Mouse (Mus musculus) urinary bladder, postnatal 25 days (tissue): ENCODE measurements around the gene Rplp0.
"Not testable (repeated sequence)": the region's sequence is repeated elsewhere in the genome, so short reads cannot be mapped to it uniquely, and the experiment has no call there.

Source experiments
- DNase-seq: peaks from one replicate; pipeline ENCODE4 v3.0.0; 2022; ENCODE audit warnings: low spot score

Rplp0 gene

DNA sequence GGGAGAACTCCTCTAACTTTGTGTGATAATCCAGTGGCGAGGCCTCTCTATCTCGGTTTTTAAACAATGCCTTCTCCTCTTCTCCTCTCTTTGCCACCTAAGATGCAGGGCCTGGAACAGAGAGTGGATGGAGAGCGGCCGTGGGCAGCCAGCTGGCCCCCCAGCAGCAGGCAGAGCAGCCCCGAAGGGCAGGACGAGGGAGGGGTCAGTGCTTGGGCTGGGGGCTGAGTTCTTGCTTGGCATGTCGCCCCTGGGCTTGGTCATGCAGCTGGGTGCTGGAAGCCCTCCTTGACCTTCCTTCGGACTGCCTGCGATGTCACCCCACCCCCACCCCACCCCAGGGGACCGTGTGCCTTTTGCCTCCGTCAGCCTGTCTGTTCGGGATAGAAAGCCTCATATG lies 7.9 kb upstream of the Rplp0 start:
- DNase-seq = no peak

DNA sequence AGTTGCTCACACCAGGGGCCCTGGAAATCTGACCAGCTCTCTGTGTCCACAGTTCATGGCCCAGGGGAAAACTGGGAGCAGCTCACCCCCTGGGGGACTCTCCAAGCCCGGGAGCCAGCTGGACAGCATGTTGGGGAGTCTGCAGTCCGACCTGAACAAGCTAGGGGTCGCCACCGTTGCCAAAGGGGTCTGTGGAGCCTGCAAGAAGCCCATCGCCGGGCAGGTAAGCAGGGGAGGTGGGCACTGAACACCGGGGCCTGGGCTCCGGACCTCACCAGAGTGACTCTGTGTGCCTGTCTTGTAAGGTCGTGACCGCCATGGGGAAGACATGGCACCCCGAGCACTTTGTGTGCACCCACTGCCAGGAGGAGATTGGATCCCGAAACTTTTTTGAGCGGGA lies 7.5 kb upstream of the Rplp0 start:
- DNase-seq = no peak

DNA sequence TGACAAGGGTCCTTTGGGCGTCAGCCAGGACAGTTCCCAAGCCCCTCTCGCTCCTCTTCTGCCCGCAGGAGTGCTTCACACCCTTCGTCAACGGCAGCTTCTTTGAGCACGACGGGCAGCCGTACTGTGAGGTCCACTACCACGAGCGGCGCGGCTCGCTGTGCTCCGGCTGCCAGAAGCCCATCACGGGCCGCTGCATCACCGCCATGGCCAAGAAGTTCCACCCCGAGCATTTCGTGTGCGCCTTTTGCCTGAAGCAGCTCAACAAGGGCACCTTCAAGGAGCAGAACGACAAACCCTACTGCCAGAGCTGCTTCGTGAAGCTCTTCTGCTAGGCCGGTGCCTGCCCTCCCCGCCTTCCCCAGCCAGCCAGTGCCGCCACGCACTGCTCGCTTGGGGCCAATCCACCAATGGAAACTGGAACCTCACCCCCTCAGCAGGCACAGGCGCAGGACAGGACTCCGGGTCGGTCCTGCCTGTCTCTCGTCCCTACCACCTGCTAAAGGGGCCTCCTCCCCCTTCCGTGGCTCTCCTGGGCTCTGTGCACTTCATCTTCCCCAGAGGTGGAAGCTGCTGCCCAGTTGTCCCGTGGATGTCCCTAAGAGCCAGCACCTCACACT lies 5.4 kb upstream of the Rplp0 start:
- no peak for DNase-seq

DNA sequence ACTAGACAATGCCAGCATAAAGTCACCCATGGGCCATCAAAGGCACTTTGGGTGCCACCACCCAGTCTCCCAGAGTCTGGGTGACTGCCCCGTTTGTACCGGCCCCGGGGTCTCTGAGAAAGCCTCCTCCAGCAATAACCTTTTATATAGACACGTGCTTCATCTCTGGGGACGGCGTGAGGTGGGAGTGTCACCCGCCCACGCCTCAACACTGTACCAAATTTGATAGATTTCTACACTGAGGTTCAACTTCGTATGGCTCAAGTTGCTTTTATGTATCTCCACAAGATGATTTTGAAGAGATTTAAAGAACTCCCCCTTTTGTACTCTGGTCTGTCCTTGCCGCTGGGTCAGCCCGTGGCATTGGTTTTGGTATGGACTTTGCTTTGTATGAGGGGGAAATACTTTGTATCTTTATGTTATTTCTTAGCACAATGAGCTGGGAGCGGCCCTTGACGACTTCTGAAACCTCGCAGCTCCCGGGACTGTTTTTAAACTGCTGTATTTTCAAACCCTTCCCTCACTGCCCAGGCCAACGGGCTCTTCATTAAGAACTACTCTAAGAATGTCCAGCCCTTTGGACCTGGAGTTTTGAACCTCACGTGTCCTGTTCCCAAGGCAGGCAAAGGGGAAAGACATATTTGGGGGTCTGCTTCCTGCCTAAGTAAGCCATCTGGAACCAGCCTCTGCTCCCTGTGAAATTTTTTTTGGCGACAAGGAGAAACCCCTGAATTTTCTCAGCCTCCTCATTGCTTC lies 4.6 kb upstream of the Rplp0 start:
- no peak for DNase-seq

DNA sequence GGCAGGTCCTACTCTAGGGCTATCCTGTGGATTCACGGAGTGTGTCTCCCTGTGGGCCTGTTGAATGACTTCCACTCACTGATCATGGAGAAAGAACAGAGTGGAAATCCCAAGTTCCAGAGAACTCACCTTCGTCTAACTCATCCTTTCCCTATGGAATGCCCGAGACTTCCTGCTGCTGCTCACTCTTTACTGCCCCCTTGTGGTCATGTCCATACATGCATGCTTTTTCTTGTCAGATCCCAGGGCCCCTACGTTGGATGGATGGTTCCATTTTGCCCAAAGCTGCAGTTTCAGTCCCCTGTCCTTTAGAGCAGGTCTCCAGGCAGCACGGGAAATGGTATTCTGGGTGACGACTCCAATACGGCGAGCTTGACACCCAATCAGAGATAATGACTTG lies 3.0 kb upstream of the Rplp0 start:
- DNase-seq = peak; percentile 66

DNA sequence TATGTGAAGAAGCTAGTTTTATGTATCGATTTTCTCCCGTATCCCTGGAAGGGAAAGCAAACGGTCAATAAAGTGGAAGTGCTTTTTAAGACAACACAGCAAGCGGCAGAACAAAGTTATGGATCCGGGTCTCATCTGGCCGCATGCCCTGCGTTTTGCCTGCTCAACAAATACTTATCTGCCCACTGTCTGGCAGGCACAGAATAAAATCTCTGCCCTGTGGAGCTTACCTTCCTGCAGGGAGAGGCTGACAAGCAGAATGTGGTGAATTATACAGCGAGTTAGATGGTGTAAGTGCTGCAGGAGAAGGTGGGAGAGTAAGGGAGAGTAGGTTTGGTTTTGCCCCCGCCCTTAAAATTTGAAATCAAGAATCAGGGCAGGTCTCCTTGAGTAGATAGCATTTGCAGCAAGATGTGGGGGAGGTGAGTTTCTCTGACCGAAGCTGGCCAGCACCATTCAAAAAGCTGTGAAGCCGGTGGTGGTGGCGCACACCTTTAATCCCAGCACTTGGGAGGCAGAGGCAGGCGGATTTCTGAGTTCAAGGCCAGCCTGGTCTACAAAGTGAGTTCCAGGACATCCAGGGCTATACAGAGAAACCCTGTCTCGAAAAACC lies 979 bp upstream of the Rplp0 start:
- no peak for DNase-seq

DNA sequence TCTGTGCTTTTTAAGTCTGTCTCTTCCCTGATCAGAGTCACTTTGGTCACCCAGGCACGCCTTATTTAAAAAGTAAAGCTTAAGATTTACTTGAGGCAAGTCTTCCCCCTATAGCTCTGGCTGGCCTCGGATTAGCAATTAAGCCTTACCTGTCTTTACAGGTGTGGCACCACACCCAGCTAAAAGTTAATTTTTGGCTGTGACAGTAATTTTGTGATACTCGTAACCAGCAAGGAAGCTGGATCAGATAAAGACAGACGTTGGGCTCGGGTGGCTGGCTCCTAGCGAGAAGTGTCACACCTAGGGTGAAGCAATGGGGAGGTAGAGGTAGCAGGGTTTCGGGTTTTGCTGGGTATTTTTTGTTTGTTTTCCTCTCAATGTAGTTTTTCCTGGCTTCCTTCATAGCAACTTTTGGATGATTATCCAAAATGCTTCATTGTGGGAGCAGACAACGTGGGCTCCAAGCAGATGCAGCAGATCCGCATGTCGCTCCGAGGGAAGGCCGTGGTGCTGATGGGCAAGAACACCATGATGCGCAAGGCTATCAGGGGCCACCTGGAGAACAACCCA lies 1.2 kb downstream of the Rplp0 start:
- no peak for DNase-seq

DNA sequence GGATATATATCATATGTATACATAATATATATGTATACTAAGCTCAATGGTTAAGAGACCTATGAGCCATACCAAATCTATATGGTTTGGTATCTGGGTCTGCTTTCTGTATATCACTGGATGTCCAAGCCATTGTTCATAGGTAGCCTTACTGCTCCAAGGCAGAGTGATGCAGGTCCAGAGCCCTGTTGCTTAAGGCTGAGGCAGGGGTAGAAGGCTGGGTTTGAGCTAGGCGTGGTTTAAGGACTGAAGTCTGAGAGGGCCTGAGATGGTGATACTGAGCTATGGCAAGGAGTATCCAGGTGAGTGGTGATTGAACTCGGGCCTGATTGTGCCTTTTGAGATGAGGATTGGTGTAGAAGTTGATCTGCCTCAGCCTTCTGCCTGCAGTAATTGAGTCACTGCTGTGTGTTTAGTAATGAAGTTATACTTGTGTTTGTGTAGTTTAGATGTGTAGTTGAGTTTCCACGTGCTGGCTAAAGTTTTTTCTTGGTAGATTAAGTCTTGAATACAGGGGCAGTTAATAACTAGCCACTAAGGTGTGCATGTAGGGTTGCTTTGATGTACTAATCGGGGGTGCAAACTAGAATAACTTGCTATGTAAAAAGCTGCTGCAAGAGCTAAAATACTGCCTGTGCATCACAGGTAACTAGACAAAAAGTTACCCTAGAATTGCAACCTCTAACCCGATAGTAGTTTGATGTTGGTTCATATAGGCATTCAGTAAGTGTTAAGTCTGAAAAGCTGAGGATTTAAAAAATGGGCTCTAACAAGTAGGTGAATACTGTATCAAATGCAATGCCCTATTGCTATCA lies 4.7 kb downstream of the Rplp0 start:
- no peak for DNase-seq

DNA sequence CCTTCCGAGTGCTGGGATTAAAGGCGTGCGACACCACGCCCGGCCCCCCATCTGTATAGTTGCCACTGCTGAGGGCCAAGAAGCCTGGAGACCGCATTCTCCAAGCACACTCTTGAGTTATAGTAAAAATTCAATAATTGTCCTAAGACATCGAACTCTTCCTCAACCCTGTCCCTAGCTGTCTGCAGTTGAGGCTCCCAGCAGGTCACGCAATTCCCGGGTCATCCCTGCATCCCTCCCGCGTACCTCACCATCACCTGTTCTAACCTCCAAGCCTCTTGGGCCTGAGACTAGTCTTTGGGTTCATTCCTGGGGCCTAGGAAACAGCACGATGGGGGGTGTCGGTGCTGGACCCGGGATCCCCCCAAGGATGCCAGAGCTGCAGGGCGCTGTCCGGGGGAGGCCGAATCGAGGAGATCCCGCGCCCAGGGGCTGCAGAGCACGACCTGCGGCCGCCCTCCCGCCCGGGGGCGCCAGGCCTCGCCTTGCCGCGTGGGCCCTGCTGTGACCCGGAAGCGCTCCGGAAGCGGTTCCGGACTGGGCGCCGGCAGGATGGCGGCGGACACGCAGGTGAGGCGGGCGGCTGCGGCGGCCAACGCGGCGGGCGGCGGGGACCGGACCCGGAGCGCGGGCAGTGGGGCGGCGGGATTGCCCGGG lies 5.6 kb downstream of the Rplp0 start, which contains the start of gene Gcn1l1:
Gene Gcn1l1 (plus strand): TSS at position 518 of the 657 bp plus-strand sequence.
- peak; percentile 84 for DNase-seq

DNA sequence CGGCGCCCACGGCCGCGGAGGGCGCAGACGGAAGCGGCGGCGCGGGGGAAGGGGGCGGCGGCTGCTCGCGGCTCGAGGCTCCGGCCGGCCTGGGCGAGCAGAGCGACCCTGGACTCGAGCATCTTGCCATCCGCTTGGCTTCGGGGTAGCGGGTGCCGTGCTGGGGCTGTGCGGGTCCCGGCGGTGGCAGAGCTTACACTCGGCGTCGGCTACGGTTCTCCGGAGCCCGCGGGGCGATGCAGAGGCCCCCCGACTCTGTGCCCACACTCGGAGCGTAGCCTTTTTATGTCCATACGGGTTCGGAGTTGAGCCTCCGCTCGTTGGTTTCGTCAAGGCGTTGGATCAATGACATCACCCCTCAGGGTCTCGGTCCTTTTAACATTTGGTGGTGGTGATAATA lies 6.1 kb downstream of the Rplp0 start:
- no peak for DNase-seq

DNA sequence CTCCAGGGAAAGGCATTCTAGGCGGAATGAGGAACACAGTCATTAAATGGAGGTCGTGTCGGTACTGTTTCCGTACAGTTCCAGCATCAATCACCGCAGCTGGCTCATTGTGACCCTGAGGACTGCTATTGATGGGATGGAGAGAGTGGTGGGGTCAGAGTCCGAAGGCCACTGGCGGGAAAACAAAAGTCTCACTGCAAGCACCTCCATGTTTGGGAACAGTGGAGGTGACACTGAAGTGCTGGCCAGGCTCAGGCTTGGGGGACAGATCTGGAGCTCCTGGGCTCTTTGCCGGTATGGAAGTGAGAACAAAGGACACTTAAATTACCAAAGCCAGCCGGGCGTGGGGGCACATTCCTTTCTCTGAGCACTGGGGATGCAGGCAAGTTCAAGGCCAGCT lies 9.4 kb downstream of the Rplp0 start:
- no peak for DNase-seq

DNA sequence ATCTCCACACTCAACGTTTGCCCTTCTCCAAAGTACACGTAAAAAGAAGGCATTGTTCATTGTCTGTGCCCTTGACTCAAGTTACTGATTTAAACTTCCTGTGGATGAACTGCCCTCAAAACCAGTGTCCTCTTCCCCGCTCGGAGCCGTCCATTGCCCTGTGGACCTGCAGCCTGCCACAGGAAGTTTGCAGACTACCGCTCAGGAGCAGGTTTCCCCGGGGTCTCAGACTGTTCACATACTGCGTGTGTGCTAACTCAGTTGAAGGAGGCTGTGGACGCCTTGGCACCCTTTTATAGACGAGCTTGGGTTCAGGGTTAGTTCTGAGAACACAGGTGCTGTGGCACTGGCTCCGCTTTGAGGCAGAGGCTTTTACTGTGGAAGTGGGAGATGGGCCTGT lies 10.0 kb downstream of the Rplp0 start:
- no peak for DNase-seq

DNA sequence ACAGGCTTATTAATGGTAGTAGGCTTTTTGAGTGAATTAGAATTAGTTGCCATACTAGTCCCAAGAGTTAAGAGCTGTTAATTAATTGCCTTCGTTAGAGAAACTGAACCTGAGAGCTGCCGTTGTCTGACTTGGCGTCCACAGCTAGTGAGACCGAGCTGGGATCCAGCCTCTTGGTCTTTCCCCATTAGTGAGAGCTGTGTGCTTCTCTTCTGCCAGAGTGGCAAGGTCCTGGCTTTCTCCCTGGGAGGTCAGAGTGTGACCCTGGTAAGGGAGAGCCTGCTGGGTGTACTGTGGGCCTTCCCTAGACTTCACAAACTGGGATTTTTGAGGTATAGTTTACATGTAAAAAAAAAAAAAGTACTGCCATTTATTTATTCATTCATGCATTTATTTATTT lies 10.5 kb downstream of the Rplp0 start:
- no peak for DNase-seq

DNA sequence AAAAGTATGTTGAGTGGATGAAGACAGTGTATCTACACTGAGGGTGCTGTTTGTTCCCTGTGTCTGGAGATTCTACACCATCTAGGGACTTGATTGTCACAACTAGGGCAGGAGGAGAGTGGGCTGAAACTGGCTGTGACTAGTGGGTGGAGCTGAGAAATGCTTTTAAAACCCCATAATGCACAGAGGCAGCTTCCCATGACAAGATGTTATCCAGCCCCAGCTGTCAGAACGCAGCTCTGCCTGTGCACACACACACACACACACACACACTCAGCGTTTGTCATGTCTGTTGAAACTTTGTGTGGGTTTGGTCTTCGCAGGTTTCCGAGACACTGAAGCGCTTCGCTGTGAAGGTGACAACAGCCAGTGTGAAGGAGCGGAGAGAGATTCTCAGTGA lies 11.8 kb downstream of the Rplp0 start:
- DNase-seq = no peak

DNA sequence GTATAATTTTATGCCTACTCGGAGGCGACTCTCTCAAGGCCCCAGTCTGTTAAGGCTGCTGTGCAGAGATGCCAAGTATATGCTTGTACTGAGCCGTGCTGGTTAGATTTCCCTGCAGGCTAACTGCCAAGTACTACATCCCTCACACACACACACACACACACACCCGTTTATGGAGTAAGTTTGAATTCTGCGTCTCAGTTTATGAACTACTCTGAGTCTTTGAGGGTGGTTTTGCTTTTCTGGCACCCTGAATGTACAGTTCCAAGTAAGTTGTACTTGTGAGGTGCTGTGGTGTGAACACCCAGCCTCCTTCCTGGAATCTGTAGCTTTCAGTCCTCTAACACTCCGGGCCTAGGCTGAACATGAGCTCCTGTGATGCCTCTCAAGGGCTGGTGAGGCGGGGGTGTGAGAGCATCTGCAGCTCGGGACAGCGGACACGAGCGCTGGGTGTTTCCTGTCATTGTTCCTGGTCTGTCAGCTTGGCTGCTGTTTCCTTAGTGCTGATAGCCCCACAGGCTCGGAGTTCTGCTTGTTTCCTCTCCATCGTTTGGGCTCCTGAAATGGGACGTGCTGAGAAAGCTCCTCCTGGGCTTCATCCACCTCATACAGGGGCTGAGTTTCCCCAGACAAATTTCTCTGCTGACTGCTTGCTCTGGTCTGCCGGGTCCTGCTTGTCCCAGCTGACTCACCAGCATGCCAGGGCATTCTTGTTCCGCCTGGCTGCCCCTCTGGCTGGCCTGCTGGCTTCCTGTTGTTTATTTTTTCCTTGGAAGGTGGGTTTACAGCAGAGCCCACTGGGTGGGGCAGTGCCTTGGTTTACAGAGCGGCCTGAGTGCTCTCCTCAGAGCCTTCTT lies 13.6 kb downstream of the Rplp0 start:
- DNase-seq = no peak

DNA sequence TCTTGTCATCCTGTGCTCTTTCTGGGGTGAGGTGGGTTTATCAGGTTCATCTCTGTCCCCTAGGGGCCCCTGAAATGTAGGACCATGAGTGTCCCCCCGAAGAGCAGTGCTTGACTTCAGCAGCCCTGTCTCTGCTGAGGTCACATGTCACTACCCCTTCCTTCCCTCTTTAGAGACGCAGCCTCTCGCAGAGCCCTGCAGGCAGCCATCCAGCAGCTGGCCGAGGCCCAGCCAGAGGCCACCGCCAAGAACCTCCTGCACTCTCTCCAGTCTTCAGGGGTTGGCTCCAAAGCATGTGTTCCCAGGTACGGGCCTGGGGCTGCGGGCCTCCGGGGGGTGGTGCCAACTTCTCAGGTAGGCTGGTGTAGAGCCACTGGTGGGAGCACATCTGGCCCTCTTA lies 15.7 kb downstream of the Rplp0 start:
- DNase-seq = no peak

DNA sequence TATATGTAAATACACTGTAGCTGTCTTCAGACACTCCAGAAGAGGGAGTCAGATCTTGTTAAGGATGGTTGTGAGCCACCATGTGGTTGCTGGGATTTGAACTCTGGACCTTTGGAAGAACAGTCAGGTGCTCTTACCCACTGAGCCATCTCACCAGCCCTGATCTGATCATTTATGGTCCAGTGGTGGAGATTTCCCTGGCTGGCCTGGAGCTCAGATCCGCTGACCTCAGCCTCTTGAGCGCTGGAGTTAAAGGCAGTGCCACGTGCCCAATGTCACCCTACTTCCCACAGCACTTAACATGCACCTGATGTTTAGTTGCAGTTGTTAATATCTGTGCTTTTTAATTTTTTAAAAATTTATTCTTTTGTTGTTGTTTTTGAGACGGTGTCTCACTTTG lies 18.4 kb downstream of the Rplp0 start:
- not testable (repeated sequence) for DNase-seq

DNA sequence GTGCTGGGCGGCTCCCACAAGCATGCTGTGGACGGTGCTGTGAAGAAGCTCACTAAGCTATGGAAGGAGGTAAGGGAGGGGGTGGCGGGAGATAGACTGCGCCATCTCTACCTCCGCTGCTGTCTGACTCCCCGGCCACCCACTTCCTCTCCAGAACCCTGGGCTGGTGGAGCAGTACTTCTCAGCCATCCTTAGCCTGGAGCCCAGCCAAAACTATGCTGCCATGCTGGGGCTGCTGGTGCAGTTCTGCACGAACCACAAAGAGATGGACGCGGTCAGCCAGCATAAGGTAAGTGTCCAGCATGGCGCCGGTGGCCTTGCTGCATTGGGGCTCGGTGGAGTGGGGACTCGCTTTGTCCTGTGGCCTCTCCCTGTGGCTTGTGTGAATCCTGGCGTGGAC lies 19.7 kb downstream of the Rplp0 start:
- DNase-seq = no peak

DNA sequence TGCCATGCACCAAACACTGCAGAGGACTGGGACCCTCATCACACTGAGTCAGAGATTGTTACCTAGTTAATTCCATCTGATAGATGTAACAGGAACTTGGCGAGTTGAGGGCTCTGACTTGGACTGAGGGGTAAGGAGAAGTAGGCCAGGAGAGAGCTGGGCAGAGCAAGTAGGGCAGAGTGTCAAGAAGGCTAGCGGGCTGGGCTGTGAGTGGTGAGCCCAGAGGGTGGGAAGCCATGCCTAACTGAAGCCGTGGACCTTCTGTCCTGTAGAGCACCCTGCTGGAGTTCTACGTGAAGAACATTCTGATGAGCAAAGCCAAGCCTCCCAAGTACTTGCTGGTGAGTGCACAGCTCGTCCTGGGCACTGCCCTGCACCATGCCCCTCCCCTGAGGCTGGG lies 20.1 kb downstream of the Rplp0 start:
- no peak for DNase-seq

DNA sequence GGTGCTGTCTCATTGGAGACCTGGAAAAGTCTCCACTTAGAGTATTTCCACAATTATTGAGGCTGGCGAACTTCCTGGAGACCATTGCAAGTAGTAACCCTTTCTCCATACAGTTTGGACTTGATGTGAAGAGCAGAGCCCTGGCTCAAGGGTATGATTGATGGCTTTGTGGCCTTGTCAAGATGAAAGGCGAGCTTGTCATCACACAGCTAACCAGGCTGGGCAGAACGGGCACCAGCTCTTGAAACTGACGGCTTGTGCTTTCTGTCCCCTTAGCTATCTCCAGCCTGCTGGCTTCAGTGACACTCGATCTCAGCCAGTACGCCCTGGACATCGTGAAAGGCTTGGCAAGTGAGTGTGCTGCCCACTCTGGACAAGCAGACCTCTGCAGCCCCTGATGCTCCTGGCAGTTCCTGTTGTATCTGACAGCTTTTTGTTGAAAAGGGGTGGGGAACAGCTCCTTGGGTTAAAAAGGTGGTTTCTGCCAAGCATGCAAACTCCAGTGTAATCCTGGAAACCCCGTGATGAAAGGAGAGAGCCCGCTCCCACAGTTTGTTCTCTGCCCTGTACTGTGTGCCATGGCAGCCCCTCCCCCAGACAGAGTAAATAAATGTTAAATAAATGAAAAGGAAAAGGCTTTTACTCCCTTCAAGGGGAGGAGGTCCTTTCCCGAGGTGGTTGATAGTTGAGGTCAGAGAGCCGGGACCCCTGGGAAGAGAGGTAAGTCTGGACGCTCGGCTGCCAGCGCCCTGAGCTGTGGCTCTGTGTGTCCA lies 21.1 kb downstream of the Rplp0 start:
- DNase-seq = no peak
